Mouse (Mus musculus) heart, postnatal 10 days (tissue): Measurements from ENCODE around the gene Aff3. TPM values are rescaled to one million over a fixed set of nuclear protein-coding genes. Genes with fewer than 3 reads are reported as not detected.

Experiments used
- DNase-seq, 2 experiments: peaks; one replicate each; pipeline ENCODE4 v3.0.0; 2021
- intact Hi-C: fragments of 180-260 bp; cut with DNase I; formaldehyde crosslinking; loops from one replicate; pipeline ENCODE4 v1.15.1; 2025
- total RNA-seq, 2 experiments: library from RNA; stranded (reverse); gene quantifications; 2 replicates each; pipeline ENCODE4 v1.2.3; 2021

Aff3 gene
- total RNA-seq, 2 experiments from 2014 or later = 5.2 to 6.9 TPM

- intact Hi-C loops = loop anchor here (5.0 kb wide), 1 partner anchor 105 kb away; no protein-coding TSS in a partner anchor
- DNase-seq = peak; percentile 47 to 70
Observed at GRCm38 (mm10) chr1:38202475-38203183, 462.1 kb downstream of the Aff3 start.

- intact Hi-C loops = loop anchor here (5.0 kb wide), 1 partner anchor 106 kb away; no protein-coding TSS in a partner anchor
- DNase-seq = no peak
Observed at GRCm38 (mm10) chr1:38201796-38202195, 463.0 kb downstream of the Aff3 start.

- intact Hi-C loops = loop anchor here (5.0 kb wide), 1 partner anchor 107 kb away; no protein-coding TSS in a partner anchor
- DNase-seq = peak; percentile 67 to 71
Observed at GRCm38 (mm10) chr1:38199669-38200635, 464.8 kb downstream of the Aff3 start.

- intact Hi-C loops = no loop called here
- DNase-seq = no peak
Observed at GRCm38 (mm10) chr1:38198393-38199029, 466.2 kb downstream of the Aff3 start.

GRCm38 (mm10) chr1:38197145-38197682 lies 467.5 kb downstream of the Aff3 start:
- no peak for DNase-seq
- intact Hi-C loops = no loop called here

GRCm38 (mm10) chr1:38195721-38196120 lies 469.0 kb downstream of the Aff3 start:
- intact Hi-C loops = no loop called here

GRCm38 (mm10) chr1:38186227-38186545 lies 478.6 kb downstream of the Aff3 start:
- DNase-seq = no peak
- intact Hi-C loops = loop anchor here (5.0 kb wide), 2 partner anchors 121 to 581 kb away; no protein-coding TSS in a partner anchor

More at GRCm38 (mm10) chr1:38195721-38196120, 469.0 kb downstream of the Aff3 start:
- no peak for DNase-seq

GRCm38 (mm10) chr1:38185517-38186226 lies 479.1 kb downstream of the Aff3 start:
- intact Hi-C loops = loop anchor here (1.0 to 5.0 kb wide), 4 partner anchors 122 to 602 kb away; no protein-coding TSS in a partner anchor
- DNase-seq = peak; percentile 84 to 90

- DNase-seq = no peak
- intact Hi-C loops = no loop called here
Observed at GRCm38 (mm10) chr1:38181020-38181550, 483.7 kb downstream of the Aff3 start.

- intact Hi-C loops = no loop called here
- no peak for DNase-seq
Observed at GRCm38 (mm10) chr1:38178929-38179328, 485.8 kb downstream of the Aff3 start.

GRCm38 (mm10) chr1:38176077-38176476 lies 488.7 kb downstream of the Aff3 start:
- no peak for DNase-seq
- intact Hi-C loops = no loop called here

- intact Hi-C loops = no loop called here
- no peak for DNase-seq
Observed at GRCm38 (mm10) chr1:38171874-38172273, 492.9 kb downstream of the Aff3 start.

GRCm38 (mm10) chr1:38165696-38166095 lies 499.1 kb downstream of the Aff3 start:
- intact Hi-C loops = no loop called here
- no peak for DNase-seq

- no peak for DNase-seq
- intact Hi-C loops = no loop called here
Observed at GRCm38 (mm10) chr1:38150086-38150485, 514.7 kb downstream of the Aff3 start.

GRCm38 (mm10) chr1:38146008-38146407 lies 518.7 kb downstream of the Aff3 start:
- intact Hi-C loops = no loop called here
- no peak for DNase-seq

GRCm38 (mm10) chr1:38141371-38141770 lies 523.4 kb downstream of the Aff3 start:
- DNase-seq = no peak
- intact Hi-C loops = no loop called here

- intact Hi-C loops = no loop called here
- no peak for DNase-seq
Observed at GRCm38 (mm10) chr1:38140911-38141310, 523.8 kb downstream of the Aff3 start.

- intact Hi-C loops = no loop called here
- DNase-seq = no peak
Observed at GRCm38 (mm10) chr1:38139396-38139795, 525.4 kb downstream of the Aff3 start.

GRCm38 (mm10) chr1:38132942-38133341 lies 531.8 kb downstream of the Aff3 start:
- DNase-seq = peak; percentile 17 to 31
- intact Hi-C loops = no loop called here
